Mouse (Mus musculus) C2C12 (cell line): ENCODE measurements around the gene Lrrc8d.

ENCODE experiments used
- CEBPB ChIP-seq: IDR thresholded peaks from one replicate; pipeline ENCODE4 v1.6.1; 2011; ENCODE audit warnings: low read depth, mild to moderate bottlenecking, control low read depth, moderate library complexity
- CTCF ChIP-seq: IDR thresholded peaks from one replicate; pipeline ENCODE4 v1.5.1; 2011; ENCODE audit not compliant: control insufficient read depth, insufficient read depth, insufficient read length
- MYOG ChIP-seq: IDR thresholded peaks from one replicate; pipeline ENCODE4 v1.6.1; 2011; ENCODE audit not compliant: control insufficient read depth, insufficient read length; ENCODE audit errors: extremely low read depth
- USF1 ChIP-seq: IDR thresholded peaks from one replicate; pipeline ENCODE4 v1.6.1; 2011; ENCODE audit warnings: low read depth, mild to moderate bottlenecking, control low read depth, moderate library complexity

GRCm38 (mm10) chr5:105845041-105845440 lies 145.3 kb downstream of the Lrrc8d start:
- TF ChIP-seq CTCF (no peak), USF1 (no peak), MYOG (no peak), CEBPB (no peak)
